Mouse (Mus musculus): ENCODE data around the gene Mid1ip1.

DNA sequence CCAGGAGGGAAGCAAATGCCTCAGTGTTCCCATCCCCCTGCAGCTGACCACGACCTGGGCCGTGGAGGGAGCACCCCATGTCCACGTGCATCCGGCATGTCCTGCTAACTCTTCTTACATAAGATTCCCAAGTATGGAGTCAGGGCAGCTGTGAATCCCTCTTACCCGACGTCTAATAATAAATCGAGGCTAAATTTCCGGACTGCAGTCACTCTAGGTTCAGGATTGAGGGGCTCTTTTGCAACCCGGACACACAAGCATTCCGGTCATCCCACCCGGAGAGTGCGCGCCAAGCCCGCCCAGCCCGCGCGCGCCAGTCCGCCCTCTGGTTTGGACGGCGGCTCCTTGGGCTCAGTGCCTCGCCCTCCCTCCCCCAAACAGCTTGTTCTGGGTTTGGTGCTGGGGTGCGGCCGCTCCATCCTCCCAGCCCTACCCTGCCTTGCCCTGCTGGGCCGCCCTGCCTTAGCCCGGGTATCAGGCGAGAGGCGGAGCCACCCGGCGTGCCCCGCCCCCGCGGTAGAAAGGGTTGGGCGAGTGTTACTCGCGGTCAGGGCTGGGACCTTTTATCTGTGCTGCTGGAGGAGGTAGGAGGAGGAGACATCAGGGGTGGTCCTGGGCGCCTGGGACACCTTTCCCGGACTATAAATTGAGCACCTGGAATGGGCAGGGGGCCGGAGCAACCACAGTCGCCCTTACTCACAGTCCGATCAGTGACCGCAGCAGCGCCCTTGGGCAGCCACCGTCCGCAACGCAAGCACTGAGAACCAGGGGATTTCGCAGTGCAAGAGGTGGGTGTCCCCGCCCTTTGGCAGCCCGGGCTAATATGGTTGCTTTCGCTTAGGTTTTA, 2.3 kb downstream of the Mid1ip1 start:
- TF ChIP-seq CTCF (conservative IDR thresholded peaks at IDR 0.05; ENCODE audit: insufficient read depth, insufficient read length, low read depth, low read length), result no peak
- peak; percentile 62 for TF ChIP-seq POLR2A (IDR thresholded peaks at IDR 0.05; ENCODE audit: low read depth, low read length)
